In the genomic region with DNA sequence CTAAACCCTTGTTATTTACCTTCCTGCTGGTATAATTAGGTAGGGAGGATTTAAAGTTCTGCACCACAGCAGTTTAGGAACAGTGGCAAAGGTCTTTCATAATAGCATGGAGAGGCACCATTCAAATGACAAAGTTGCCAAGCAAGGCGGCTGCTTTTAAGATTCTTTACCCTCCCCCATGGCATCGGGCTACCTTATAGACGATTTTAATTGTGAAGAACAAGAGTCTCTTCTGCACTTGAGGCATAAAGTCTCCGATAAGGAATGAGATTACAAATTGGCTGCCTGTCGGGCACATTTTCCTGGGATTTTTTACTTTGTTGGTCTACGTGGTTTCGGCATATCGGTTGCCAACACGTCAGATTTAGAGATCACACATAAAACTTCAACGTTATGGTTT, we compare ENCODE assay signal across 8 mouse cellular contexts. TPM values are rescaled to one million over a fixed set of nuclear protein-coding genes. Genes with fewer than 3 reads are reported as not detected.
DNase-seq lines count a peak whose midpoint lies in the region; ATAC-seq and TF ChIP-seq lines count a peak whose summit lies in the region.

No protein-coding gene starts in this region.

- H3K4me3 ChIP-seq in layer of hippocampus, adult 2 months = peak overlapping the region; percentile 92
- H3K4me3 ChIP-seq in embryonic facial prominence, embryonic 14.5 days (ENCODE audit: low read depth, low read length) = peak overlapping the region; percentile 93
- peak overlapping the region; percentile 89 for H3K4me3 ChIP-seq in limb, embryonic 12.5 days (replicated peaks)
- peak overlapping the region; percentile 90 for H3K4me3 ChIP-seq in neural tube, embryonic 14.5 days (ENCODE audit: low read depth, low read length)

- no peaks in the 10 kb centered on the region for H3K9me3 ChIP-seq in embryonic facial prominence, embryonic 14.5 days (ENCODE audit: control insufficient read depth, low read length)
- H3K9me3 ChIP-seq in limb, embryonic 12.5 days = no peaks in the 10 kb centered on the region
- no peaks in the 10 kb centered on the region for H3K9me3 ChIP-seq in neural tube, embryonic 14.5 days (ENCODE audit: control insufficient read depth, low read length)

- 23% methylated on average over 10 of the region's 10 CpGs for WGBS in embryonic facial prominence, embryonic 14.5 days
- WGBS in limb, embryonic 12.5 days = 42% methylated on average over 10 of the region's 10 CpGs
- 14% methylated on average over 10 of the region's 10 CpGs for WGBS in neural tube, embryonic 14.5 days

- peak overlapping the region; percentile 79 for H3K4me2 ChIP-seq in embryonic facial prominence, embryonic 14.5 days (ENCODE audit: low read depth, low read length)
- peak overlapping the region; percentile 71 for H3K4me2 ChIP-seq in limb, embryonic 12.5 days
- peak overlapping the region; percentile 85 for H3K4me2 ChIP-seq in neural tube, embryonic 14.5 days (ENCODE audit: low read depth, low read length)

- H3K27ac ChIP-seq in layer of hippocampus, adult 2 months = peak overlapping the region; percentile 100
- H3K27ac ChIP-seq in embryonic facial prominence, embryonic 14.5 days (replicated peaks; ENCODE audit: low read depth, low read length) = peak overlapping the region; percentile 100
- peak overlapping the region; percentile 100 for H3K27ac ChIP-seq in limb, embryonic 12.5 days
- H3K27ac ChIP-seq in neural tube, embryonic 14.5 days (ENCODE audit: low read depth, low read length) = peak overlapping the region; percentile 100

- H3K9ac ChIP-seq in embryonic facial prominence, embryonic 14.5 days (ENCODE audit: low read depth, low read length) = peak overlapping the region; percentile 95
- peak overlapping the region; percentile 94; the same call in 1 of the 2 replicates for H3K9ac ChIP-seq in limb, embryonic 12.5 days (replicated peaks)
- peak overlapping the region; percentile 91; the same call in 1 of the 2 replicates for H3K9ac ChIP-seq in neural tube, embryonic 14.5 days (replicated peaks; ENCODE audit: low read depth, low read length)

- no peak for ATAC-seq in embryonic facial prominence, embryonic 14.5 days (ENCODE audit: low read depth)
- ATAC-seq in limb, embryonic 12.5 days (ENCODE audit: insufficient number of reproducible peaks, insufficient read depth, low FRiP score, low TSS enrichment, low read depth) = no peak
- ATAC-seq in neural tube, embryonic 14.5 days (ENCODE audit: low read depth) = no peak
- no peak for ATAC-seq in erythroid progenitor cell, adult 5-6 weeks (replicated peaks; ENCODE audit: low FRiP score, poor library complexity, severe bottlenecking)
- ATAC-seq in CD4-positive, CD25-positive, alpha-beta regulatory T cell, adult 4 months = no peak

- DNase-seq in layer of hippocampus, adult 2 months (ENCODE audit: low spot score in 2 of 2) = no peak
- DNase-seq in layer of hippocampus, postnatal 14 days (ENCODE audit: low spot score in 2 of 2) = no peak
- DNase-seq in embryonic facial prominence, embryonic 14.5 days (ENCODE audit: low spot score) = peak; percentile 30
- DNase-seq in right cerebral cortex, postnatal 36 days (ENCODE audit: low spot score in 2 of 2) = no peak

- no peak for TF ChIP-seq CTCF in layer of hippocampus, adult 2 months (conservative IDR thresholded peaks at IDR 0.05)

- H3K4me1 ChIP-seq in embryonic facial prominence, embryonic 14.5 days (ENCODE audit: control insufficient read depth, insufficient read depth, low read length) = peaks cover 9% of the 10 kb centered on the region; the same call in 1 of the 2 replicates
- H3K4me1 ChIP-seq in limb, embryonic 12.5 days (replicated peaks) = peaks cover 3% of the 10 kb centered on the region; the same call in 1 of the 2 replicates
- peaks cover 3% of the 10 kb centered on the region; the same call in 1 of the 2 replicates for H3K4me1 ChIP-seq in neural tube, embryonic 14.5 days (ENCODE audit: control insufficient read depth, insufficient read depth, low read length)

- no peaks in the 10 kb centered on the region for H3K27me3 ChIP-seq in embryonic facial prominence, embryonic 14.5 days (replicated peaks; ENCODE audit: control insufficient read depth, insufficient read depth, low read length)
- no peaks in the 10 kb centered on the region for H3K27me3 ChIP-seq in limb, embryonic 12.5 days
- H3K27me3 ChIP-seq in neural tube, embryonic 14.5 days (ENCODE audit: control insufficient read depth, insufficient read depth, low read length) = no peaks in the 10 kb centered on the region

- no peaks in the 10 kb centered on the region for H3K36me3 ChIP-seq in embryonic facial prominence, embryonic 14.5 days (ENCODE audit: control insufficient read depth, insufficient read depth, low read length)
- H3K36me3 ChIP-seq in limb, embryonic 12.5 days = no peaks in the 10 kb centered on the region
- H3K36me3 ChIP-seq in neural tube, embryonic 14.5 days (ENCODE audit: control insufficient read depth, insufficient read depth, low read length) = no peaks in the 10 kb centered on the region

RNA-seq across cellular contexts. Expression of gene Gsk3b, which starts 1.6 kb away (rescaled TPM):
- total RNA-seq in layer of hippocampus, adult 2 months (2021) = 100 to 1,000 TPM; 152 to 153 TPM
- total RNA-seq in layer of hippocampus, postnatal 14 days (2021) = 100 to 1,000 TPM; 189 to 199 TPM
- polyA plus RNA-seq in embryonic facial prominence, embryonic 14.5 days (2014; fragmentation: Nextera tagmentation; extraction: Ambion mirVana) = 54.2 and 60.3 TPM in 2 replicates
- 65.6 and 68.6 TPM in 2 replicates for polyA plus RNA-seq in limb, embryonic 12.5 days (2016; fragmentation: Nextera tagmentation; extraction: Ambion mirVana)
- polyA plus RNA-seq in neural tube, embryonic 14.5 days (2014; fragmentation: Nextera tagmentation; extraction: Ambion mirVana) = 171 and 209 TPM in 2 replicates
- 55.3 and 62.7 TPM in 2 replicates for total RNA-seq in erythroid progenitor cell, adult 5-6 weeks (2015; ENCODE audit: low replicate concordance)
- 55.7 and 62.5 TPM in 2 replicates for total RNA-seq in erythroid progenitor cell, adult 5-6 weeks (2017; ENCODE audit: low replicate concordance)
- polyA plus RNA-seq in CD4-positive, CD25-positive, alpha-beta regulatory T cell, adult 4 months (2017; shearing (Covaris generic)) = 10 to 100 TPM; 53.4 to 61.7 TPM
